Mouse (Mus musculus): ENCODE measurements around the gene Prdx6b.

The Prdx6b gene

DNA sequence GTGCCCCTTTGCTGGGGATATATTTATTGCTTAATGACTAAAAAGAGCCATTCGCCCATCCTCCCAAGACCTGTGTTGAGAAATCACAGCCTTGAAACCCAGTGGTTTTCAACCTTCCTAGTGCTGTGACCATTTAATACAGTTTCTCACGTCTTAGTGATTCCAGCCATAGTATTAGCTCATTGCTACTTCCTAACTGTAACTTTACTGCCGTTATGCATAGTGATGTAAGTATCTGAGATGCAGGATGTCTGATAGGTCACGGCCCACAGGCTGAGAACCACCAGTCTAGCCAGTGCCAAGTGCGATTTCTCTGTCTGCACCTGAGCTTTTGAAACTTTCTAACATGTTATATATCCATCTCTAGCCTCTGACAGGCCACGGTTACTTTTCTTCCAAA is 35.0 kb downstream of the Prdx6b start:
- no peak for DNase-seq

DNA sequence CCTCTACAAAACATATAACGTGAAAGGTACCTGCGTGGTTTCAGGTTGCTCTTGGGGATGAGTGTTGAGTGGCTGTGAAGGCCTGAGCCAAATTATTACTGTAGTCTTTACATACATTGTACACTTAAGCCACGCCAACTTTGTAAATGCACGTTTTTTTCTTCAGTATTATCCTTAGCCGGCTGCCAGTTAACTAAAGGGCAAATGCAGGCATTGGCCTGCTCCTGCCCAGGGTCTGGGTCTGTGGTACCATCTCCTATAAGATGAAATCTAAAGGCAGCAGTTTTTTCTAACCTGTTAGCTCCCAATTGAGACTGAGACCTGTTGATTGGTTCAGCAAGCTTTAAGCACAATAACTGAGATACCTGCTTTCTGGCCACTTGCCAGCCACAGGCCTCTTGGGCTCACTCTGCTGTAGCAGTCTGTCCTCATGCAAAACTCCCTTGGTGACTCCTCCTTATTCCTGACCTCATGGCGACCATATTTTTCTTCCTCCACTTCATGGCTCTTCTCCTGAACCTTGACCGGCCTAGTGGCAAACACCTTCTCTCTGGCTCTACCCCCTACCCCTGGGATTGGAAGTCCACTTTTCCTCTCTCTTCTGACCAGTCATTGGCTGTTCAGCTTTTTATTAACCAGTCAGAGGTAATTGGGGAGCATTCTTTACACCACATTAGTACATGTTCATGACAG is 36.8 kb downstream of the Prdx6b start:
- DNase-seq, result no peak

DNA sequence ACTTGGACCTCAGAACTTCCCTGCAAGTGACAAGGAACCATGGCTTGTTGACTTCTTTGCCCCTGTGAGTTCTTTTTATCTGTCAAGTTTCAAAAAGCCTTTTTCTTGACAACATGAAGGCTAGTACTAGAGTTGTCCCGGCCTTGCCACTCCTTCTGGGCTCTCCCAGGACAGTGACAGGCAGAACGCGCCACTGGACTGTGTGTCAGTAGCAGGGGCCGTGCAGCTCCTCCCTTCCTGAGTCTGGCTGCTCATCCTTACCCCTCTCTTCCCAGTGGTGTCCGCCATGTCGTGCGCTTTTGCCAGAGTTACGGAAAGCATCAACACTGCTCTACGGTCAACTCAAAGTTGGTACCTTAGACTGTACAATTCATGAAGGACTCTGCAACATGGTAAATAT is 48.3 kb downstream of the Prdx6b start:
- no peak for DNase-seq
